Mouse (Mus musculus): ENCODE results near the gene Rassf8.
A peak's percentile ranks its signal among the peaks of the same experiment; 100 is the strongest.

Rassf8 gene

DNA sequence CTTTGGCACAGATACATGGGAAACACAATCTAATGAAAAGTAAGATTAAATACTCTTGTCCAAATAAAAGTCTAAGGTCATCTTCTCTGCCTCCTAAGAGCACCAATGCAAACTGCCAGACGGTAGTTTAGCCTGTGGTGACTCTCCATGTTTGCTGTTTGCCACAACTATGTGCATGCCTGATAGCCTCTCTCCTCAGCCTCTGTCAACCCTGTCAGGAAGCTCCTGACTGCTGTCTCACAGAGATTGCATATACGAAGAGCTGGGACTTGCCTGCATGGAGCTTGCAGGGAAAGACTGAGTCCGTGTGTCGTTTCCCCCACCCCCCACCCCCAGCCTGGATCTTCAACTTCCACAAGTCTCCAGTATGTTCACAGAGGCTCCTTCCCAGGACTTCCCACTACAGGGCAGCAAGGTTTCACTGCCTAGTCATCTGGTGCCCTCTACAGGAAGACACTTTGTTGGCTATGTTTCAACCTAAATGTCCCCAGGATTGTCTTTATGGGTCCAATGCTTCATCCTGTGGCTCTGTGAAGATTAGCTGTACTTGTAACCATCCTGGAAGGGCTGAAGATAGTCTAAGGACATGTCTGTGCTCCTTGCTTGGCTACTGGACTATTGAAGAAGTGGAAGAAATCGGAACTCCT is 77.2 kb downstream of the Rassf8 start:
- no peak for DNase-seq (ENCODE audit: low spot score)

DNA sequence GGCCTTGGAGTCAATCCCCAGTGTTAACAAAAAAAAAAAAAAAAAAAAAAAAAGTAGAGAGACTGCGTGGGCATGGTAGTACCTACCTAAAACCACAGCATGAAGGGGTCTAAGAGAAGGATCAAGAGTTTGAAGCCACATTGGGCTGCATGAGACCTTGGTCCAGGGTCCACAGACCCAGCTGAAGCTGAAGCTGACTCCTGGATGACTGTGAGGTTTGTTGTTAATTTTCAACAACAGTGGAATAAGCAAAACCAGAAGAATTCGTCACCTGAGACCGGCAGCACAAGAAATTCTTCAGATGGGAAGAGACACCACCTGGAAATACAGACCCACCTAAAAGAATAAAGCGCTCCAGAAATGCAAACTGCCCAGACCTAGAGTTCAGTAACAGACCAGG is 79.8 kb downstream of the Rassf8 start:
- no peak for DNase-seq (ENCODE audit: low spot score)

DNA sequence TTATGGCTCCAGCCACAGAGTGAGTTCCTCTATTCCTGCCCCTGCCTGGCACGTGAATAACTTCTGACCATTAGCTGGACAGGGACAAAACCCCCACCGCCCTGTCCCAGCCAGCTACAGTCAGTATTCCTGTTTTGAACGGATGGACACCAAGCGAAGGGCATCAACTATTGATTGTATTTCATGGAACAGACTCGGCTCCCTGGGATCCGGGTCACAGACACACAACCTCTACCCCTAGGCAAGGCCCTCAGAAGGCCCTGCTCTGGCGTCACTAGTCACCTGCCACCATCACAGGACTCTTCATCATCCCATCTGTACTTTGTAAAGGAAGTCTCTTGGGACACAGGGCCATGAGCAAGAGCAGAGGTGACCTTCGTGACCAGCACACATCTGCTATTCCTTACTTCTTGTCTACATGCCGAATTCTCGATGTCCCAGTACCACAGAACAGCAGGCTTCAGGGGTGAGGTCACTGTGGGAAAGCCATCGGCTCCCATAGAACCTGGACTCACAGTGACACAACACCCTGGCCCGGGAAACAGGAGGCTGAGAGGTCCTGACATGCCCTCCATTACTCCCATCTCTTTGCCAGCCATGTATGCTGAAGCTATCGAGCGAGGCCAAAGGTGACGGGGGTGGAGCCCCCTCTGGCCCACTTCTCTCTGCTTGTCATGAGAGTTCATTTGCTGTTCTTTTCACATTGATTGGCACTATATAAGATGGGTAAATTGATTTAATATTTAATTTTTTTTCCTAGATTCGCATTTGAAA is 82.7 kb downstream of the Rassf8 start:
- no peak for DNase-seq (ENCODE audit: low spot score)

DNA sequence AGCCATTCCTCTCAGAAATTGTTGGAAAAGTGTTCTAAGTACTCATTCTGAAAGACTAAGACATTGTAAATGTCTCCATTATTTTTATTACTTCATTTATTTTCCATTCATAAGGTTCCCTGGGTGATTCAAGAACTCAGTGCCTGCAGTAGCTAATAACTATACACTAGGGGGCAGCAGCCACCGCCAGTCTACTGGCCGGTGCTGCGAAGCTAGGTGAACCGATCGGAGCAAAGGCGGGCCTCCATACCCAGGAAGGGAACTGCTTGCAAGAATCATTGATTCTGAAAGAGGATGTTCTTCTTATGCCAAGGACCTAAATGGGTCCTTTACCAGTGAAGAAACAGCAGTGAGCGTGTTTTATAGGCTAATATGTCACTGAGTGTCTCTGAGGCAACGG is 83.6 kb downstream of the Rassf8 start:
- peak; percentile 25 for DNase-seq (ENCODE audit: low spot score)

DNA sequence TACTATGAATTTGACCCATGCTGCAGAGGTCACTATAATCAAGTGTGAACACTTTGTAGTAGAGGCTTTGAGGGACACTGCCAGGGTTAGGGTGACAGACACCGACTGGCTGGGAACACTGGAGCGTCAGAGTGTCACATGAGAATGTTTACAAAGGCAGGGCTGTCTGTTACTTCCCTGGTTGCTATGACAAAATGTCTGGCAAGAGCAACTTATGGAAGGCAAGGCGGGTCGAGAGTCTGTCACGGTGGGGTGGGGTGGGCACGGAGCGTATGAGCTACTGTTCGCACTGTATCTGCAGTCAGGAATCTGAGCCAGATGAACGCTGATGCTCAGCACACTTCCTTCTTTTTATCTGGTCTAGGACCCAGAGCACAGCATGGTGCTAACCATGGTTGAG is 84.1 kb downstream of the Rassf8 start:
- no peak for DNase-seq (ENCODE audit: low spot score)

DNA sequence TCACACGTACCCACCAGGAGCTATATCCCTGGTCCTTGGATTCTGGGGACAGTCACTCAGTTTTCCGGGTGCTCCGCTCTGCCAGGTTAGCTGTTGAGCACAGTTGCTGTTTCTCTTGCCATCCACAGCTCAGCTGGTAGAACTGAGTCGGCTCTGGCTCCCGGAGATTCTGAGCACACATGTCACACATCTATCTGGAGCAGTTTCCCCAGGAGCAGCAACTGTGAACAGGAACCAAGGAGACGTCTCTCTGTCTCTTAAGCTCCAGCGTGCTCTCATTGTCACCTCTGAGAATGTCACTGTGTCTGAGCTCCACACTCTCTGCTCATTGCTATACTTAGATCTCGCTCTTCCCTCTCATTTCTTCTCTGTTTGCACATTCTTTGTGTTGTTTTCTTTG is 86.4 kb downstream of the Rassf8 start:
- DNase-seq (ENCODE audit: low spot score), result no peak

DNA sequence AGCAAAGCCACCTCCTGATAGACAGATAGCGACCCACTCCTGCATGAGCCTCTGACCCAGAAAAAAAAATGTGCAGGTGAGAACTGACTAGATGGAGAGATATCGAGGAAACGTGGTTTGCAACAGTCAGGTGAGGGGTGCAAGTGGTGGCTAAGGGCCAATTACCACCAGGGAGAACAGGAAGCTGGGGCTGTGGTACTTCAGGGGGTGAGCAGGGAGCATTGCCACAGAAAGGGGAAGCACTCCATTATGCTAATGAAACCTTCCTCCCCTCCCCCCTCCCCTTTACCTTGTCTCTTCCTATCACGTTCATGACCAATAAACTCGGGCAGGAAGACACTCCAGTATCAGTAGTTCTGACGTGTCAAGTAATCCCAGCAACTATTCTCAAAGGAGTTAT is 88.8 kb downstream of the Rassf8 start:
- DNase-seq (ENCODE audit: low spot score), result no peak

DNA sequence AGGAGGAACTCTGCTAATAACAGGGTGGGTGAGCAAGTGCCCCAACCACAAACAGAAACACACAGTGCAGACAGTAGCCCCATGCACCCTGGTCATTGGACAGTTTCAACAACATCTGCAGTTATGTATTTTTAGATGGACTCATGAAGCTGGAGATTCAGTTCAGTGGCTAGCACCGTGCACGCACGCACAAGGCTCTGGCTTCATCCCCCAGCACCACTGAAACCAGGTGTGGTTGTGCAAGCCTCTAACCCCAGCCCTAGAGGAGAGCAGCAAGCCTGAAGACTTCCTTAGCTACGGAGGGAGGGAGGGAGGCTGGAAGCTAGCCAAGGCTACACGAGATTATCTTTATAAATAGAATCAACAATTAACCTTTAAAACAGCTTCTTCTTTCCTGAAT is 99.1 kb downstream of the Rassf8 start:
- DNase-seq (ENCODE audit: low spot score), result no peak

DNA sequence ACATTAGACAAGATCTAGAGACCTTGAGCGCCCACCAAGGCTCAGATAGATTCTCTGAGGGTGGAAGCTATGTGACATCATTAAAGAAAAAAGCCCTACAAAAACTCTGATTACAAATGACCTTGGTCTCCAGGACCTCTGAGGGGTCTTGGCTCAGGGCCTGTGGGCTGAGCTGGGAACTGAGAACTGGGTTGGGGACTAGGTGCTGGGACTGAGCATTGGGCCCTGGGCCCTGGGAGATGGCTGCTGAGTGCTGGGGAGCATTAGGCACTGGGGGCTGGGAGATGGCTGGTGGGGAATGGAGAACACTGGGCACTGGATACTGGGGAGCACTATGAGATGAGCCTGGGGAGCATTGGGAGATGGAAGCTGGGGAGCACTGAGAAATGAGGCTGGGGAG is 99.5 kb downstream of the Rassf8 start:
- no peak for DNase-seq (ENCODE audit: low spot score)

DNA sequence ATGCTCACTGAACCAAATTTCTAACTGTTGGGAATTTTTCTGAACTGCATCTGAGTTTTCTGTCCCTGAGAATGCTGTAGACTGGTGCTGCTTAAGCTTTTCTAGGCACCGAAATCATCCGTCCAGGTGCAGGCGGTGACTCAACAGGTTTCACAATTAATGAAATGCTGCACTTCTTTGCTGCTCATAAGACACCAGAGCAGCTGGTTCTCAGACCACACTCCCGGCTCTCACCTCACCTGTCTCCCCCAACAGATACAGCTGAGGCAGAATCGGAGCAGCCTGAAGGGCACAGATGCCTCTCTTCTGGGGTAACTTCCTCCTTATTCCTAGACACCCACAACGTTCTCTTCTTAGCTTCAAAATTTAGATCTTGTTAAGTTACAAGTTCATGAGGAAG is 100.4 kb downstream of the Rassf8 start:
- no peak for DNase-seq (ENCODE audit: low spot score)

DNA sequence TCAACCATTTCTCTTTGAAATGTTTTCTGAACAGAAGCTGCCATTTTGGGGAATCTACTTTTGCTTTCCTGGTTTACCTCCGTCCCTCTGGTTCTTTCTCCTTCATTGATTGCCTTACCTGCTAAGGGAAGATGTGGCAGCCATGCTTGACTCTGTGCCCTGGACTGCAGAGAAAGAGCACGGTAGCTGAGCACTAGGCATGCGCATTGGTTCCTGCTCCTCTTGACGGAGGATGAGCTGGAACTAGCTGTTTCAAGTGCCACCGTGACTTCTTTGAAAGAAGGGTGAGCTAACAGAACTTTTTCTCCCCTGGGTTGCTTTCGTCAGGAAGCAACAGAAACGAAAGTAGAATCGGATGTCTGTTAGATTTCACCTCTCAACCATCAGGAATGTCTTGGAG is 101.1 kb downstream of the Rassf8 start:
- DNase-seq (ENCODE audit: low spot score), result no peak

DNA sequence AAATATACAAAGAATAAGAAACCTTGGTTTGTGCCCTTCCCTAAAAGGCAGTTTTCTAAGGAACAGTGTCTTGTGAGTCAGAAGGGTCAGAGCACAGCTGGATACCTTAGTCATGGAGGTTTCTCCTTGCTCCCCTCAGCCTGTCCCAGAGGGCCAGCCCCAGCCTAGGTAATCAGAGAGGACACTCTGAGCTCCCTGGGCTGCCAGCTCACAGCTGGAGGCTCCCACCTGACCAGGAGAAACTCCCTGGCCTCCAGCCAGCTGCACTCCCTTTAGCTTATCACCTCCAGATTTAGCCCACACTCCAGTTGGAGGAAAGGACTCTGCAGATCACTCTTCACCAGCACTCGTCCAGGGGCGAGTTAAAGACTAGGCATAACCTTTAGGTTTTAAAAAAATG is 104.2 kb downstream of the Rassf8 start:
- DNase-seq (ENCODE audit: low spot score), result no peak

DNA sequence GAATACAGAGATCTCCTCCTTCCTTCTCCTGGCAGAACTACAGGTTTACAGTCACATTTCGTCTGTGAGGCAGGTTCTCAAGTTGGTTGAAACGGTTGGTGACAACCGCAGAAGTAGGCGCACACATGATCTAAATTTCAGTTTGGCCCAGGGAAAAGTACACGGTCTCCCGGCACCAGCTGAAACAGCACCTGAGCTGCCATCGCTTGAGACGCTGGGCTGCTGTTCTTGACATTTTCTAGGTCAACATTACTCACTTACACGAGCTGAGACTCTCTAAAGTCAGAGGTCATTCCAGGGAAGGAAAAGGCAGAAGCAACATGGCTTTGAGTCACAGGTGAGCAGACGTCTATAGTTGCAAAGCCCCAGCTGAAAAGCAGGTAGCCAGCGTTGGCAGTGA is 105.4 kb downstream of the Rassf8 start:
- DNase-seq (ENCODE audit: low spot score), result no peak

DNA sequence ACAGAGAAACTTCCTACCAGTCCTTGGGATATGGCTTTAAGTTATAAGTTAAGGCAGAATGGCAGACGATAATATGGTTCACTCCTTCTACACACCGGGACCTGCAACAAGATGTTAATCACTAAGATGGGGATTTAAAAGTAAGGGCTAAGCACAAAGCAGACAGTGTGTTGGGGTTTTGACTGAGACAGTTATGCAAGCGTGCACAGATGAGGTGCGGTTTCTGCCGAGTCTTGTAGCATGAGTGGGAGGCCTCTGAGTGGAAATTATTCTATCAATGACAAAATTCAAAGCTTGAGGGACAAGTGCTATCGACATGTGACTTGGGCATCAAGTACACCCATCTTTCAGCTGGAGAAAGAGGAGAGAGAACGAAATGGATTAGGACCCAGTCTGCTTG is 106.2 kb downstream of the Rassf8 start:
- no peak for DNase-seq (ENCODE audit: low spot score)

DNA sequence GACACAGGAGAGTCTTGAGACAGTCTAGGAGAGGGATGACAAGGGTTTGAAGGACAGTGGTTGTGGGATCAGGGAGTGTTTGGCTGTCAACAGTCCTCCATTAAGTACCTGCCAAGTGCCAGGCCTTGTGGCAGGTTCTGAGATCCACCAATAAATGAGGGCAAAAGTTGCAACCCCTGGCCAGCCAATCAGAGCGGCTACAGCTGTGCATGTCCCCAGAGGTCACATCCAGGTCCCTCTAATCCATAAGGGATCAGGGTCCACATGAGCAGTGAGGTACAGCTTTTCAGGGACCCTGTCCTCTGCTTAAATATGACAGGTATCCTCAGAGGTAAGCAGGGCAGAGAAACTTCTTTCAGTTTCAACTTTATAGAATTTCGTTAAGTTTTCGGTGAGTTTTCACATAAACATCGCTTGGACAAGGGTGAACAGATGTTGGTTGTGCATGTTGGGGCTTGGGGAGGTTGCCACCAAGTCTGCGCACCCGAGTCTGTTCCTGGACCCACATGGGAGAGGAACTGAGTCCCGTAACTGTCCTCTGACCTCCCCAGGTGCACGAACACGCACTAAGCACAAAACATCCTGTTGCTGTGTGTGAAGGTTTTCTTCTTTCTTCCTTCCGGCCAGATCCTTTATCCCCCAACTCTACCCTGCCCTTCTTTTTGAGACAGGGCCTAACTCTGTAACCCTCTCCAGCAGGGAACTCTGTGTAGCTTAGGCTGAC is 107.0 kb downstream of the Rassf8 start:
- no peak for DNase-seq (ENCODE audit: low spot score)

DNA sequence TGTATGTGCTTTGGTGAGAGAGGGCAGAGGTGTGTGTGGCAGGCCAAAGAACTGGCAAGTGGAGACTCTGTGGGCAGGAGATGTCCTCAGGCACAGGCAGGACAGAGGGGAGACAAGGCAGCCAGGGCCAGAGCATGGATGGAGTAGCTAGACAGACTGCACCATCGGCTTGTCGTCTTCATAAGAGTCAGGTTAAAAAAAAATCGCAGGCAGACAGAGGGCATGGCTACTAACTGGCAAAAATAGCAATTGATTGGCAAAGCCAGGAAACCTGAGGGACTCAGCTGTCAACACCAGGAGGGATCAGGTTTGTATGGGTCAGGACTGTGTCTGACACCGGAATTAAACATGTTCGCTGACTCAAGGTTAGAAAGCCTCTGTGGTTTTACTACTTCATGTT is 108.2 kb downstream of the Rassf8 start:
- DNase-seq (ENCODE audit: low spot score), result no peak

DNA sequence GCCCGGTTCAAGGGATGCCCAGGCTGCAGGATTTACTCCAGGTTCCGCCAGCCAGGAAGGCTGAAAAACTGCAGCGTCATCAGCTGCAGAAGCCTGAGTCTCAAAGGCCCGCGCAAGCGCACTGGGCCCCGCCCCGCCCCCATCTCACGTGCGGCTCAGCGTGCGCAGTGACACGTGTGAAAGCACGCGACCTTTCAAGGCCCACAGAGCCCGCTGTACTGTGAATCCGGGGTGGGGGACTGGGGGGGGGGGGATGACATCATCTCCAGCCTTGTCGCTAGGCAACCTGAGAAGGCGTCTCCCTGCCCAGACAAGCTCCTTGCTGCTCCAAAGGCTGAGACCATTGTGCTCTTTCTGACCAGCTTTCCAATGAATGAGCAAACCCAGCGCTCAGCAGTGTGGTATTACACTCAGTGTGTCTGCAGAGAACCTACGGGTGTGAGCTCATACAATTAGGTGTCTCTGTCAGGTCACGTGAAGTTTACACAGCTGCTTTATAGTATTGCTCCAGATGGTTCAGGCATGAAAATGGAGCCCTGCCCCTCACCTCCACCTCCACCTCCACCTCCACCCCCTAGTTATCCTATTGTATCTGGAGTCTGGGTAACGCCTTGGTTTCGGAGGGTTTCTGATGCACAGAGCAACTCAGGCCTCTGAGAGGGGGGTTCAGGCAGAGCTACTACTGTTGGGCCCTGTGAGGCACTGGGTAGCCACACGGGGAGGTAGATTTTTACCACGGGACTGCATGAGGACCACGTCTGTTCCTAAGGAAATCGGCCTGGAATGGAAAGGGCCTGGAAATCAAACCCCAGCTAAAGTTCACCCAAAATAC is 109.4 kb downstream of the Rassf8 start:
- peak; percentile 72 for DNase-seq (ENCODE audit: low spot score)

DNA sequence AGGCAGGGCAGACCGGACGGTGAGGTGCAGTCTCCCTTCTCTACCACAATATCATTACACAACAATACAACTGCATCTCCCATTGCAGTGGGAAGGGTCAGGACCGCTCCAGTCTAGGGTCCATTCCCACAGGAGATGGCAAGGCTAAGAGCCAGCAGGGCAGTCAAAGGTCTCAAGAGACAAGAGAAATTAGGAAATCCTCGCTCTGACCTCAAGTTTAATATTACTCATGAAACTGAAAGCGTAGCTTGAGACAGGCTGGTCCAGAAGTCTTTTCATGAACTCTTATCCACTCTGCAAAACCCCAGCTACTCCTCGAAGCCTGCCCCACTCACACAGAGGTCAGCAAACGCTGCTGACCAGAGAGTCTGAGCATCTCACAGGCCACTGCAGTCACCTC is 110.9 kb downstream of the Rassf8 start:
- no peak for DNase-seq (ENCODE audit: low spot score)

DNA sequence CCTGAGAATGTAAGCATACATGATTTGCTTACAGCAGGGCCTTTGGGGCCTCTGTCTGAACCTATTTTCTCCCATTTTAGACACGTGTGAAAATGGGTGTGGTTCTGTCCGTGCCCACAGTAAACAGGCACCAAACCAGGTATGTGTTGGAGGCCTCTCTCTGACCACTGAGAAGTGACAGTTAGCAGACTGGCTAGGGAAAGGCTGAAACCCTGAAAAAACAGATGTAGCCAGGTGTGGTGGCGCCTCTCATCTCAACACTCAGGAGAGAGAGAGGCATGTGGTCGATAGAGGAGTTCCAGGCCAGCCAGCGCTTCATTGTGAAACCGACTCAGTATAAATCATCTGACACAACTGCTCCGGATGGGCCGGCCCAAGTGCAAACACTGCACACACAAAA is 111.9 kb downstream of the Rassf8 start:
- no peak for DNase-seq (ENCODE audit: low spot score)

DNA sequence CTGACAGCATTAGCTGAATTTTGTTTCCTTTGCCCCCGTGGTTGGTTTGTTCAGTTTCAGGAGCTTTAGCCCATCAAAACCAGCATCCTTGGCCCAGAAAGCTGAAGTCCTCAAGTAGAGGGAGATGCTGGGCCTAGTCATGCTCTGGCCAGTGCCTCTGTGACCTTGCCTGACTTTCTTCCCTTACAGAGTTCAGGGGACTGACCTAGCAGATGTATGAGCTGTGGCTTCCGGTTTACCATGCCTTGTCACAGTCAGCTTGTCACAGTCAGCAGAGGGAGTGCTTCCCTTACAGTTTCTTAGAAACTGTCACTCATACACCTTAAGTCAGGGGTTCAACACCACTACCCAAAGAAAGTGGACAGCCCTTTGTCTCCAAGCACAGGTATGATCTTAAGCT is 113.8 kb downstream of the Rassf8 start:
- DNase-seq (ENCODE audit: low spot score), result no peak

DNA sequence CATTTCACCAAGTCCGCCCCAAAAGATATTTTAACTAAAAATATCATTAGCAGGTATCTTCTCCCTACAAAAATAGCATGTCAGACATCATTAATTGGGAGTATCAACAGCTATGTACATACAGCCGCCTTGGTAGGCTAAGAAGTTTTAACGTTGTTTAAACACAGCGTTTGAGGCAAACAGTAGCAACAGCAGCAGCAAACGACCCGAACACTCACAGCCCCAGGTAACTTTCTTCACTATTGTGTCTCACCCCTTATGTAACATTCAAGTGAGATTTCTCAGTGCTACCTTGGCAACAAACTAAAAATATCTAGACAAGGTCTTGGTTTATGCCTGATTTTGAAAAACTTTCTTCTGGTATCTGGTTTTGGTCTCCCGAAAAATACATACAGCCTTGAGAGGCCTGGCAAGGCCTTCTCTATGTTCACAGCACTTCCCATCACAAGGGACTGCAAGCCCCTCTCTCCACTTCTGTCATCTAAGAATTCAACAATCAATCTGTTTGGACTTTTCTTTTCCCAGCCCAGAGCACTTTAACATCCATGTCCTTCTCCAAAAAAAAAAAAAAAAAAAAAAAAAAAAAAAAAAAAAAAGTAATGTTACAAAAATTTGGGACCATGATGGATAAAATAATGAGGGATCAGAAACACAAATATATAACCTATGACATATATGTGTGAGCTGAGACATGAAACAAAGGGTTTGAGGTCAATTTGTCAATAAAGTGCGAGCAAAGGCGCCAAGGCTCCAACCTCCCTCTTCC is 115.1 kb downstream of the Rassf8 start:
- no peak for DNase-seq (ENCODE audit: low spot score)

DNA sequence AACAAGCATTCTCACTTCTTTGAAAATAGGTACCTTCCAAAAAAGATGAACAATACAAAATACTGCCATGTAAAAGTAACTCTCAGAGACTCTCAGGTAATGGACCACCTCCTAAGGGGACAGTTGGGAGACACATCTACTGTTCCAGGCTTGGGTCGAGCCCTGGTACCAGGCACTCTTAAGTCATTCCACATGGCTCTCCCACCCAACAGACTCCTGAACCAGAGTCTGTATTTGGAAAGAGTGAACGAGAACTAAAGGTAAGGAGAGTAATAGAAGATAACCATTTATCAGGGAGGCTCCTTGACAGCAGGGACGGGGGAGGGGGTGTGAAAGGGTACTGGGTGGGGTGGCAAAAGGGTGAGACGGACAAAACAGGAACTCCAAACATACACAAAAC is 115.8 kb downstream of the Rassf8 start:
- DNase-seq (ENCODE audit: low spot score), result no peak

Measured in c-Kit-positive CD71-positive TER-119-positive erythroid progenitor cells, embryonic 14.5 days (primary cell).